Mouse (Mus musculus) olfactory bulb, adult 2 months (tissue): Measurements from ENCODE around the gene Cir1. TPM values are rescaled to one million over a fixed set of nuclear protein-coding genes. Genes with fewer than 3 reads are reported as not detected.
A peak's percentile ranks its signal among the peaks of the same experiment; 100 is the strongest.

Experiments used
- H3K27ac ChIP-seq: fragments of 200-500 bp; 2 replicates; pipeline ENCODE4 v1.5.1; 2012; ENCODE audit warnings: low read depth, low read length; ENCODE audit not compliant: insufficient read depth
- H3K4me1 ChIP-seq: fragments of 200-500 bp; 2 replicates; pipeline ENCODE4 v1.6.1; 2012; ENCODE audit warnings: low read length; ENCODE audit not compliant: control insufficient read depth, insufficient read depth
- H3K4me3 ChIP-seq: fragments of 200-500 bp; 2 replicates; pipeline ENCODE4 v1.5.1; 2012; ENCODE audit warnings: mild to moderate bottlenecking, low read depth, low read length, moderate library complexity; ENCODE audit not compliant: insufficient read depth
- CTCF ChIP-seq: fragments of 200-500 bp; IDR thresholded peaks from 2 replicates; pipeline ENCODE4 v1.5.1; 2012; ENCODE audit warnings: low read depth, mild to moderate bottlenecking, low read length, moderate library complexity; ENCODE audit not compliant: insufficient read depth
- POLR2A ChIP-seq: fragments of 200-500 bp; IDR thresholded peaks from 2 replicates; pipeline ENCODE4 v1.6.1; 2012; ENCODE audit warnings: mild to moderate bottlenecking, low read depth, low read length, moderate library complexity; ENCODE audit not compliant: insufficient read depth
- WGBS: fragments of 180-500 bp; shearing (Covaris S2); methylation state at CpG from one replicate; pipeline ENCODE4 v1.1.7; 2018; 5-methylcytosine and 5-hydroxymethylcytosine counted together
- polyA plus RNA-seq: library from polyadenylated mRNA; stranded (reverse); fragments of >200 nt; gene quantifications from 2 replicates; pipeline ENCODE4 v1.2.4, GENCODE M21; 2012; ENCODE audit warnings: low replicate concordance; ENCODE audit not compliant: missing spikeins, insufficient read depth, insufficient read length

Gene Cir1
- polyA plus RNA-seq, 1 experiment: not detected

DNA sequence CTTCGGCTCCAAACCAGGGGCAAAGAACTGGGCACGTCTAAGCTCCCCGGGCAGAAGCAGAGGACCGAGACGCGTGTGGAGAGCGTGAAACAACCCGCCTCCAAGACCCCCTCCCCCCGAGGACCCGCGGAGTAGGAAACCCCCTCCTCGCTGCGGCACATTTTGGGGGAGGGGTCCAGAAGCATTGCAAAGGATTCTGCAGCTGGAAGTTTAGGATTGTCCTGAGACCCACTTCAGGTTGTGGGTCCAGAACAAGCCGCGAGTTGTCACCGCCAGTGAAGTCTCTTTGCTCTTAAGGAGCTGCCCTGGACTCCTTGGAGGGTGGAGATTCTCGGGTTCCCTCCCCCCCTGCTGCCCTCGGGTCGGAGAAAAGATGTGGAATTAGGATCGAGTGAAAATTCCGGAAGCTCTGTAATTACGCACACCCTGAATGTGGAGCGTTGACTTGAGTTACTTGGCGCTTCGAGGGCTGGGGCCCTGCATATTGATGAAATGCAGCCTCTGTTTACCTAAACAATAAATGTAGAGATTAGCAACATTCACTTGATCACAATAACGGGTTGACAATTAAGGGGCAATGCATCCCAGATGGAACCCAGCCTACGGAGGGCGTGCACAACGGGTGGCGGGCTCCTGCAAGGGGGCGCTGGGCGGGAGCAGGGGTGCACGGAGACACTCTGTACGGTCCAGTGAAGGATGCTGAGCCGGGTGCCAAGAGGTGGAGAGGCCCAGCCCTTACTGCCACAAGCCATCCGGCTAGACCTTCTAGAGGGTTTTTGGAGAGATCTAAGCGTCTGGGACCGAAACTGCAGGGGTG is 48.5 kb downstream of the Cir1 start:
- peaks cover 26% of the 10 kb centered on the region for H3K4me1 ChIP-seq
- 2% methylated on average over 38 of the region's 38 CpGs for WGBS
- H3K4me3 ChIP-seq: peak overlapping the region; percentile 52
- TF ChIP-seq CTCF: no peak
- no peak for TF ChIP-seq POLR2A
- peak overlapping the region; percentile 80 for H3K27ac ChIP-seq

DNA sequence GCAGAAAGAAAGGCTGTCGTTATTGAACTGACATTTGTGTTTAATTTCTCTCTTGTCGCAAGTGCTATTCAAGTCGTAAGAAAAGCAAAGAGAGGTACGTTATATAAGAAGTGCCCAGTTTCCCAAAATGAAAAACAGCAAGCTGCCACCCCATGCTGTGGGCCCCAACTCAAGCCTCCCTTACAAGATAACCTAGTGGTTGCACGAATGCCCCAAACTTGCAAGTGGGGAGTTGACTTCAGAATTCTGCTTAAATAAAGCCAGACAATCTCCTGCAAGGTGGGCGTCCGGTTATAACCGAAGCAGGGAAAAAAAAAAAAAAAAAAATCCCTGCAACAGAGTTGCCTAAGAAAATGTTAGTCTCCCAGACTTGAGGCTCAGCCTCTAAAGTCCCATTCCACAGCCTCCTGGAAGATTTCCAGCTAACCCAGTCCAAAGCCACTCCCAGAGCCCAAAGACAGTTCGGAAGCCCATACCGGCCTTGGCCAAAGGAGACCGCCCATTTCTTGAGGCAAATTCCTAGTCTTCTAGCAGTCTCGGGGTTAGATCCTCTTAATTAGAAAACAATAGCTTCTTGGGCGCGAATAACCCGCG is 49.2 kb downstream of the Cir1 start:
- 26% methylated on average over 16 of the region's 16 CpGs for WGBS
- peak overlapping the region; percentile 52 for H3K4me3 ChIP-seq
- H3K4me1 ChIP-seq: peaks cover 26% of the 10 kb centered on the region
- H3K27ac ChIP-seq: no peak overlapping the region
- TF ChIP-seq POLR2A (no peak), CTCF (no peak)

DNA sequence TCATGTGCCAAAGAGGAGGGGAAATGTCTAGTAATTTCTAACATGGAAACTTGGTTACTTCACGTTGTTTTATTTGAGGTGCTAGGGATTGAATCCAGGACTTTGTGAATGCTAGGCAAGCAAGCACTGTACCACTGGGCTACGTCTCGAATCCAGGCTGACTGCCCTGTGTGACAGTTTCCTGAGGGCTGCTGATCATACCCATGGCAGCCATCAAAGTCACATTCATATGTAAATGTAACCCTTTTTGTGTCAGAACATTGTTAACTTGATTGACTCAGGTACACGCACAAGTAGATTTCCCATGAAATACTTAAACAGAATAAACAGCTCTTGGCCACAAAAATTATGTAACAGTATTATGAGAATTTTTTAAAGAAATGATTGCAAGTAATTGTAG is 63.8 kb downstream of the Cir1 start:
- Histone ChIP-seq H3K4me3 (no peak overlapping the region), H3K27ac (no peak overlapping the region), H3K4me1 (no peaks in the 10 kb centered on the region)
- TF ChIP-seq POLR2A (no peak), CTCF (no peak)
- WGBS: 64% methylated on average over 4 of the region's 4 CpGs

DNA sequence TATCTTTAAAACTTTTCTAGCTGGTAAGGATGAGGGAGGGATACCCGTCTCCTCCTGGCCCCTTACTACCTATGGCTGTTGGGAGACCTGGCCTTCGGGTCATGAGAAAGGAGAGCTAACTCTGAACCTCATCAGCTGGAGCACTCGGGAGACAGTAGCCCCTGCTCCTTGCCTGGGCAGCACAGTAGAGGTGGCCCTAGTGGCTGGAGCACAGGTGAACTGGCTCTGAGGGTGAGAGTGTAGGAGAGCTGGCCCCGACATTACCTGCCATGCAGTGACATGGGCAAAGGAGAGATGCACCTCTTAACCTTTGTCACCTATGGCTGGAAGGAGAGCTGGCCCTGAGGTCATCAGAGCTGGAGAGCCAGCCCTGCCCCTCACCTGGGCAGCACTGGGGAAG is 71.2 kb downstream of the Cir1 start:
- no peak overlapping the region for H3K4me3 ChIP-seq
- no peak for TF ChIP-seq CTCF
- no peak for TF ChIP-seq POLR2A
- WGBS: 89% methylated on average over 4 of the region's 4 CpGs

More for the DNA sequence above, 71.2 kb downstream of the Cir1 start:
- Histone ChIP-seq H3K27ac (no peak overlapping the region), H3K4me1 (no peaks in the 10 kb centered on the region)

Other genes starting within 250 kb of the Cir1 start
- 370 TPM in 1 of 2 replicates, not detected in the other for gene Ola1, start 93.8 kb downstream of the Cir1 start, polyA plus RNA-seq
- not detected in 2 replicates for gene Sp9, start 40.8 kb downstream of the Cir1 start, polyA plus RNA-seq
- gene Scrn3, start 100 bp downstream of the Cir1 start, polyA plus RNA-seq: not detected in 2 replicates
- not detected in 2 replicates for gene Gpr155, start 73.9 kb upstream of the Cir1 start, polyA plus RNA-seq
- gene Wipf1, start 217.0 kb upstream of the Cir1 start, polyA plus RNA-seq: not detected in 2 replicates